Mouse (Mus musculus) megakaryocyte, embryonic 14.5 days (primary cell): ENCODE measurements around the gene Lrrc8b.

Experiments used
- FLI1 ChIP-seq: IDR thresholded peaks from 2 replicates; pipeline ENCODE4 v1.6.1; 2012; ENCODE audit warnings: low read length, inconsistent platforms, mixed read lengths
- GATA1 ChIP-seq: IDR thresholded peaks from 3 replicates; pipeline ENCODE4 v1.6.1; 2012; ENCODE audit warnings: mixed read lengths, low read length, inconsistent platforms, borderline replicate concordance

DNA sequence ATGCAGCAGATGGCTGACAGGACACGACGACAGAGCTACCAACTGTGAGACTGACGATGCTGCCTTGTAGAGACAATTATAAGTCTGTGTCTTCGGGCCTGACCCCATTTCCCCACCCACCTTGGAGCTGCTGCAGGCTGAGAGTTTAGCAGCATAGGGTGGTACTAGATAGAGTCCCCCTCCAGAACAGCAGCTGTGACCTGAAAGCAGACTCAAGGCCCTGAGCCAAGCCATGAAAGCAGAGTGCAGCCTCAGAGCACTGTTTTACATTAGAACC lies 4.3 kb upstream of the Lrrc8b start:
- no peak for TF ChIP-seq GATA1
- TF ChIP-seq FLI1 = no peak
